Mouse (Mus musculus) heart, postnatal 0 days (tissue): Measurements from ENCODE around the gene Arglu1. TPM values are rescaled to one million over a fixed set of nuclear protein-coding genes. Genes with fewer than 3 reads are reported as not detected.
A peak's percentile ranks its signal among the peaks of the same experiment; 100 is the strongest.

ENCODE experiments used
- ATAC-seq: fragments of 200-750 bp; cut with Nextera tagmentation; 2 replicates; pipeline ENCODE4 v1.8.0; 2017; ENCODE audit warnings: low read depth, moderate number of reproducible peaks, moderate library complexity; ENCODE audit not compliant: insufficient read depth
- DNase-seq: peaks from one replicate; pipeline ENCODE4 v3.0.0-alpha.2; 2016; ENCODE audit warnings: low spot score
- H3K27ac ChIP-seq: fragments of 300-500 bp; sonication (generic); 2 replicates; pipeline ENCODE4 v1.5.1; 2014; ENCODE audit warnings: low read depth, mild to moderate bottlenecking
- H3K27me3 ChIP-seq: fragments of 300-500 bp; sonication (generic); 2 replicates; pipeline ENCODE4 v1.6.1; 2014; ENCODE audit warnings: low read length, mixed read lengths; ENCODE audit not compliant: control insufficient read depth, insufficient read depth
- H3K36me3 ChIP-seq: fragments of 300-500 bp; sonication (generic); replicated peaks from 2 replicates; pipeline ENCODE4 v1.6.1; 2014; ENCODE audit warnings: low read length, mixed read lengths; ENCODE audit not compliant: control insufficient read depth, insufficient read depth
- H3K4me1 ChIP-seq: fragments of 300-500 bp; sonication (generic); 2 replicates; pipeline ENCODE4 v1.6.1; 2014; ENCODE audit warnings: antibody characterized with exemption; ENCODE audit not compliant: control insufficient read depth, insufficient read depth
- H3K4me2 ChIP-seq: fragments of 300-500 bp; sonication (generic); 2 replicates; pipeline ENCODE4 v1.6.1; 2014; ENCODE audit warnings: low read depth, mild to moderate bottlenecking, low read length, moderate library complexity
- H3K4me3 ChIP-seq: fragments of 300-500 bp; sonication (generic); 2 replicates; pipeline ENCODE4 v1.5.1; 2014; ENCODE audit warnings: low read depth, low read length
- H3K9ac ChIP-seq: fragments of 300-500 bp; sonication (generic); replicated peaks from 2 replicates; pipeline ENCODE4 v1.6.1; 2014; ENCODE audit warnings: low read depth, low read length, mixed read lengths
- H3K9me3 ChIP-seq: fragments of 300-500 bp; sonication (generic); replicated peaks from 2 replicates; pipeline ENCODE4 v1.6.1; 2016; ENCODE audit warnings: low read length; ENCODE audit not compliant: control insufficient read depth
- CTCF ChIP-seq: IDR thresholded peaks from 2 replicates; pipeline ENCODE4 v1.5.1; 2016; ENCODE audit warnings: antibody characterized with exemption, control low read depth, low read depth
- EP300 ChIP-seq: IDR thresholded peaks from 2 replicates; pipeline ENCODE4 v1.6.1; 2016; ENCODE audit warnings: antibody characterized with exemption, low read depth
- WGBS: fragments of 180-500 bp; shearing (Covaris S2); extraction: QIAGEN DNeasy Blood & Tissue Kit; methylation state at CpG from one replicate; pipeline ENCODE4 v1.1.7; 2014; 5-methylcytosine and 5-hydroxymethylcytosine counted together
- polyA plus RNA-seq: library from polyadenylated mRNA; unstranded; fragments of >200 nt; fragmentation: Nextera tagmentation; extraction: Ambion mirVana; gene quantifications from 2 replicates; pipeline ENCODE4 v1.2.1, GENCODE M21; 2015
- total RNA-seq: library from RNA; depleted of rRNA; stranded (reverse); fragments of >200 nt; gene quantifications from 2 replicates; pipeline ENCODE4 v1.2.3, GENCODE M21; 2014; ENCODE audit warnings: low replicate concordance

Arglu1 gene
- total and polyA plus RNA-seq, 2 experiments from 2014 or later: 38.6 to 68.0 TPM

DNA sequence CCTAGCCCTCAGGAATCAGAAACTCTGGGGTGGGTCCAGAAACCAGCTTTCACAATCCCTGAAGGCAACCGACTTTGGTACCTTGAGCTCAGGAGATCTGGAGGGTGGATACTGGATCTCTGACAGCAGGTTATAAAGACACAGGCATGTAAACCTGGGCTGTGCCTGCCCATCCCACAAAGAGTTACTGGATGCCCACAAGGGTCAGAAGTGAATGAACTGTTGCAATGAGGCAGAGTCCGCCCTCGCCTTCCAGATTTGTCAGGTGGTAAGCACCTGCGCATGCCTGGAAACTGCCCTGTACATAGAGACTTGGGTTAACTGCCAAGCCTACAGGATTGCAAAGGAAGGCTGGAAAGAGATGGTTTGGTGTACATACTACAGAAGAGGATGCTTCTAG is 37.9 kb downstream of the Arglu1 start:
- 81% methylated on average over 4 of the region's 4 CpGs for WGBS

DNA sequence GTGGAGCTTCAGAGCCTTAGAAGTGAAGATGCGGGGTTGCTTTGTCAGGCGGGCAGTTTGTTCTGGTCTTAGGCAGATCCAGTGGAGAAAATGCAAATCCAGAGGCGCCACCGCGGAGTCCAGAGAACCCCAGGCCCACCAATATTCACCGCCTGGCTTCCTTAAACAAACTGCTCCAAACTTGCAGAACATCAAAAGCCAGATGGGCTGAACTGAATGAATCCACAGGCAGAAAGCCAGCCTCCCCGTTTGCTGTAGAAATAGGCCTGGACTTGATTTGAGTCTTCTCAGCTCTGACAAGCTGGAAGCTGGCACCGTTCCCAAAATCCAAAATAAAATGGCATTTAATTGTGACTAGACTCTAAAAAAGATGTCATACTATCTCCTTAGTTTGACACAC is 40.4 kb downstream of the Arglu1 start:
- Histone ChIP-seq H3K9me3 (no peaks in the 10 kb centered on the region), H3K4me3 (no peak overlapping the region), H3K36me3 (no peaks in the 10 kb centered on the region), H3K4me2 (no peak overlapping the region), H3K27ac (no peak overlapping the region), H3K4me1 (peaks cover 24% of the 10 kb centered on the region; the same call in 1 of the 2 replicates), H3K9ac (no peak overlapping the region), H3K27me3 (no peaks in the 10 kb centered on the region)
- ATAC-seq (no peak), DNase-seq (no peak)
- WGBS: 58% methylated on average over 8 of the region's 8 CpGs
- TF ChIP-seq EP300: no peak
- TF ChIP-seq CTCF: no peak

More for the DNA sequence above, 37.9 kb downstream of the Arglu1 start:
- no peak overlapping the region for H3K27ac ChIP-seq
- no peak overlapping the region for H3K4me2 ChIP-seq
- no peak for DNase-seq
- H3K4me3 ChIP-seq: no peak overlapping the region
- no peaks in the 10 kb centered on the region for H3K9me3 ChIP-seq
- no peaks in the 10 kb centered on the region for H3K27me3 ChIP-seq
- H3K4me1 ChIP-seq: peaks cover 21% of the 10 kb centered on the region; the same call in 1 of the 2 replicates
- no peak for TF ChIP-seq EP300
- no peak for TF ChIP-seq CTCF
- H3K9ac ChIP-seq: no peak overlapping the region
- ATAC-seq: no peak
- no peaks in the 10 kb centered on the region for H3K36me3 ChIP-seq

DNA sequence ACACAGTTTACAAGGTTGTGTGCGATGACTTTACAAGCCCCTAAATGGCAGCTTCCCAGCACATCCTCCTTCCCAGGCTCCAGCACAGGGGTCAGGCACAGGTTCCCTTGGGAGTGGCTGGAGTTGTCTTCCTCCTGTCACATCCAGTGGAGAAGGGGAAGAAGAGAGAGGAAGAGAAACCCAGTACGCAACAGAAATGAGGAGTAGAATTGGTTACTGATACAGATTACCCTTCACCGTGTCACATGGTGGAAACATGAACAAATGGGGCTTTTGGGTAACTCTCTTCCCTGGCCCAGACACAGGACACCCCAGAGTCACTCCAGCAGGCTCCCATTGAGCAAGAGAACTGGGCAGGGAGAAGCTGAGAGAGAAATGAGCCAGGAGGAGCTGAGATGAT is 40.8 kb downstream of the Arglu1 start:
- H3K4me2 ChIP-seq: no peak overlapping the region
- H3K36me3 ChIP-seq: no peaks in the 10 kb centered on the region
- peaks cover 24% of the 10 kb centered on the region; the same call in 1 of the 2 replicates for H3K4me1 ChIP-seq
- DNase-seq (no peak), ATAC-seq (no peak)
- TF ChIP-seq EP300 (no peak), CTCF (no peak)
- H3K9ac ChIP-seq: no peak overlapping the region
- H3K27ac ChIP-seq: no peak overlapping the region
- H3K27me3 ChIP-seq: no peaks in the 10 kb centered on the region
- no peak overlapping the region for H3K4me3 ChIP-seq
- WGBS: 78% methylated on average over 3 of the region's 3 CpGs
- no peaks in the 10 kb centered on the region for H3K9me3 ChIP-seq

DNA sequence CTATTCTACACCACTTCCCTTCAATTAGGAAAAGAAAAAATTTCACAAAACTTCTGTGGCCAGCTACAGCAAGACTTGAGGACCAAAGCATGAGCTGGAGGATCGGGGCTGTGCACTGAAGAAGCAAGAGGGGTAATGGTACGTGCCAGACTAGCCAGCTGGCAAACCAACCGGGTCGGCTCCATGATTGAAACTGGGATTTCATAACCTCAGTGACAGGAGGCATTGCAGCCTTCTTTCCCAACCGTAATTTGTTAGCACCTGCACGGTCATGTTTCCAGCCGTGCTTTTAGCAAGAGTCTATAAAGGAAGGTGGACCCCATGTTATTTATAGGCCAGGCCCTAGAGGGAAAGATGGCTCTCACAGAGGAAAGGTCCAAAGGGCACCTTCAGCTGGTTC is 41.6 kb downstream of the Arglu1 start:
- WGBS: 61% methylated on average over 7 of the region's 7 CpGs
- Histone ChIP-seq H3K4me1 (peaks cover 24% of the 10 kb centered on the region; the same call in 1 of the 2 replicates), H3K36me3 (no peaks in the 10 kb centered on the region)

DNA sequence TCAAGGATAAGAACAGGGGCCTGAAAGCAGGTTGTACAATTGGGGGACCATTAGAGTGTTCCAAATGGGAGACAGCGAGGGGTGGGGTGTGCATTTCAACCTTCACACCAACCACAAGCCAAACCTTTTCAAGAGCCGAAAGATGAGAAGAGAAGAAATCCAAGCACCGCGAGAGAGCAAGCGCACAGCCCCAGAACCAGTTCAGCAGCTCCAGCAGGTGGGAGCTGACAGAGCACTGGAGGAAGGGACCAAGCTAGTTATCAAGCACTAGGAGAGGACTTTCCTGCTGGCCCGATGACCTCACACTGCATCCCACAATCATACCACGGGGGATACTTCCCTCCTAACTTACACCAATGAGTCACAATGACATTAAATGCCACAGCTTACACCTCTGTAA is 42.5 kb downstream of the Arglu1 start:
- no peak overlapping the region for H3K27ac ChIP-seq
- no peak overlapping the region for H3K9ac ChIP-seq
- H3K4me2 ChIP-seq: no peak overlapping the region
- H3K4me1 ChIP-seq: peaks cover 24% of the 10 kb centered on the region; the same call in 1 of the 2 replicates
- H3K9me3 ChIP-seq: no peaks in the 10 kb centered on the region
- no peak for TF ChIP-seq CTCF
- no peak for TF ChIP-seq EP300
- no peak for DNase-seq
- ATAC-seq: no peak
- H3K27me3 ChIP-seq: no peaks in the 10 kb centered on the region
- H3K36me3 ChIP-seq: no peaks in the 10 kb centered on the region
- 52% methylated on average over 7 of the region's 7 CpGs for WGBS
- no peak overlapping the region for H3K4me3 ChIP-seq

More for the DNA sequence above, 41.6 kb downstream of the Arglu1 start:
- TF ChIP-seq CTCF: no peak
- no peak for TF ChIP-seq EP300
- Histone ChIP-seq H3K9me3 (no peaks in the 10 kb centered on the region), H3K27me3 (no peaks in the 10 kb centered on the region), H3K9ac (no peak overlapping the region), H3K27ac (no peak overlapping the region), H3K4me3 (no peak overlapping the region), H3K4me2 (no peak overlapping the region)
- ATAC-seq (no peak), DNase-seq (no peak)

DNA sequence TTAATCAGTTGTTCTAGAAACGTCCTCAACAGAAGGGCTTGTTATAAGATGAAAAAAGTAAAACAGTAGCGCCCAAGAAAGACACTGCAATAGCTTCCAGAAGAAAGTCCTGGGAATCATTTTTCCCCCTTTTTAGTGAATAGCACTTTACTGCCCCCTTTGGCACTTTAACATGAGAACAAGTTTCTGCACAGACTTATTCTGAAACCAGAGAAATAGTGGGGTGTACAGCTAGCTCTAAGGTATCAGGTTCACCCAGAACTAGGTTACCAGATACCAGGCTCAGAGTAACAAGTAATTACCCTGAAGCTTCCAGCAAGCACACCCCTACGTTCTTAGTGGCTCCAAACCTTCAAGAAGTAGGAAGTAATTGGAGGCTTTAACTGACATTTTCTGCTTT is 43.0 kb downstream of the Arglu1 start:
- ATAC-seq (no peak), DNase-seq (no peak)
- Histone ChIP-seq H3K4me3 (no peak overlapping the region), H3K36me3 (no peaks in the 10 kb centered on the region), H3K27ac (no peak overlapping the region), H3K9me3 (no peaks in the 10 kb centered on the region), H3K4me1 (peaks cover 24% of the 10 kb centered on the region; the same call in 1 of the 2 replicates), H3K4me2 (no peak overlapping the region), H3K9ac (no peak overlapping the region), H3K27me3 (no peaks in the 10 kb centered on the region)
- 64% methylated on average over 3 of the region's 3 CpGs for WGBS
- peak; percentile 21; the same call in 1 of the 2 replicates for TF ChIP-seq CTCF
- no peak for TF ChIP-seq EP300
